Mouse (Mus musculus) hindbrain, embryonic 11.5 days (tissue): ENCODE data around the gene Ipmk. TPM values are rescaled to one million over a fixed set of nuclear protein-coding genes. Genes with fewer than 3 reads are reported as not detected.
A peak's percentile ranks its signal among the peaks of the same experiment; 100 is the strongest.

Experiments
- ATAC-seq: fragments of 200-750 bp; cut with Nextera tagmentation; 2 replicates; pipeline ENCODE4 v1.8.0; 2017; ENCODE audit warnings: mild to moderate bottlenecking, moderate TSS enrichment, moderate library complexity; ENCODE audit not compliant: low FRiP score
- DNase-seq: peaks from one replicate; pipeline ENCODE4 v3.0.0-alpha.2; 2015; ENCODE audit warnings: low spot score
- H3K27ac ChIP-seq: fragments of 300-500 bp; sonication (generic); 2 replicates; pipeline ENCODE4 v1.5.1; 2014; ENCODE audit warnings: mild to moderate bottlenecking, low read depth, low read length
- H3K27me3 ChIP-seq: fragments of 300-500 bp; sonication (generic); 2 replicates; pipeline ENCODE4 v1.6.1; 2014; ENCODE audit warnings: mild to moderate bottlenecking, low read length, moderate library complexity, mixed read lengths; ENCODE audit not compliant: control insufficient read depth, insufficient read depth
- H3K36me3 ChIP-seq: fragments of 300-500 bp; sonication (generic); 2 replicates; pipeline ENCODE4 v1.6.1; 2014; ENCODE audit warnings: mild to moderate bottlenecking, low read length, moderate library complexity, mixed read lengths; ENCODE audit not compliant: control insufficient read depth, insufficient read depth
- H3K4me1 ChIP-seq: fragments of 300-500 bp; sonication (generic); replicated peaks from 2 replicates; pipeline ENCODE4 v1.6.1; 2014; ENCODE audit warnings: low read length, mixed read lengths; ENCODE audit not compliant: control insufficient read depth, insufficient read depth
- H3K4me2 ChIP-seq: fragments of 300-500 bp; sonication (generic); replicated peaks from 2 replicates; pipeline ENCODE4 v1.6.1; 2014; ENCODE audit warnings: mild to moderate bottlenecking, low read depth, low read length
- H3K4me3 ChIP-seq: fragments of 300-500 bp; sonication (generic); 2 replicates; pipeline ENCODE4 v1.5.1; 2014; ENCODE audit warnings: low read depth, low read length
- H3K9ac ChIP-seq: fragments of 300-500 bp; sonication (generic); 2 replicates; pipeline ENCODE4 v1.6.1; 2014; ENCODE audit warnings: low read depth, low read length
- H3K9me3 ChIP-seq: fragments of 300-500 bp; sonication (generic); 2 replicates; pipeline ENCODE4 v1.6.1; 2016; ENCODE audit warnings: low read length; ENCODE audit not compliant: control insufficient read depth
- WGBS: fragments of 180-500 bp; shearing (Covaris S2); extraction: QIAGEN DNeasy Blood & Tissue Kit; methylation state at CpG from one replicate; pipeline ENCODE4 v1.1.7; 2014; 5-methylcytosine and 5-hydroxymethylcytosine counted together
- polyA plus RNA-seq: library from polyadenylated mRNA; unstranded; fragments of >200 nt; fragmentation: Nextera tagmentation; extraction: Ambion mirVana; gene quantifications from 2 replicates; pipeline ENCODE4 v1.2.1, GENCODE M21; 2014

Ipmk gene
- polyA plus RNA-seq, 1 experiment from 2014 or later, result 20.9 TPM

DNA sequence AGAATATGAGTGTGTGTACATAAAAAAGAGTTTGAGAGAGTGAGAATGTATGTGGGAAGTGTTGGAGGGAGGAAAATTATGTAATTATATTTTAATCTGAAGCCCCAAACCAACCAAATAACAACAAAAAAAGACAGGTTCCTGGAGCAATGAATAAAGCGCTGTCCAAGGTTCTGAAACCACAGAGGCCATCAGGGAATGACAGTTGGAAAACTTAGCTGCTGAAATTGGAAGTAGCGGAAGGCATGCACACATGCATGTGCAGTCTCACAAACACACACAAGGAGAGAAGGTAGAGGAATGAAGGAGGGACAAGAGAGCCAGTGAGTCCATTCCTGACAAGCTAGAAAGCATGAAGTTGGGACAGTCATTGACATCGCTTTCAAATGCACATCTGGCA lies 56.1 kb downstream of the Ipmk start:
- H3K9me3 ChIP-seq, result no peaks in the 10 kb centered on the region
- no peaks in the 10 kb centered on the region for H3K36me3 ChIP-seq
- no peak overlapping the region for H3K27ac ChIP-seq
- no peak overlapping the region for H3K4me2 ChIP-seq
- WGBS, result 66% methylated on average over 3 of the region's 3 CpGs
- H3K9ac ChIP-seq, result no peak overlapping the region
- DNase-seq (peak; percentile 34), ATAC-seq (no peak)
- no peaks in the 10 kb centered on the region for H3K4me1 ChIP-seq
- no peak overlapping the region for H3K4me3 ChIP-seq
- H3K27me3 ChIP-seq, result no peaks in the 10 kb centered on the region

DNA sequence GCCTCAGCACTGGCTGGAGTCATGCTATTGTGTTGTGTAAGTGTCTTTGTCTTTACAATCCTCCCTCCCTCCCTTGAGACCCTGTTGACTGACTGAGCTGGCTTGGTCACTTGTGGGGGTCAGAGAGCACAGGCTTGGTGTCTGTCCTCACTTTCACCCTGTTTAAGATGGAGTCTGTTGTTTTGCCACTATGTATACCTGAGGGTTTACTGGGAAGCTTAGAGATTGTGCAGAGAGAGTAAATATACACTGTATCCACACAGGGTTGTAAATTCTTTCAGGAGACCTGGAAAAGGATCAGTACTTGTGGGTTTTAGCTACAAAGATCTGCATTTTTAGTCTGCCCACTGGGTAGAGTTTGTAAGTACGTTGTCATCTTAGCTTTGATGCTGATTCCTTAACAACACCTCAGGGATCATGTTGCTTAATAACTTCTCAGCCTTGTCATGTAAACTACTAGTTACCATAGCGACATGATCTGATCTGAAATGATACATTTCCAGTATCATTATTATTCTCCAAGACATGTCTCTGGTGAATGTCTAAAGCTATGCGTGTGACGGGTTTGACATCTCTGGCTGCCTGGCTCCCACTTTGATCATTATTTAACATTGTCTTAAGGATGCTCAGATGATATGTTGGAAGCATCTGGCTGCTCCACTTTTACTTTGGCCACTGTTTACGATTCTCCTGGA lies 58.1 kb downstream of the Ipmk start:
- no peaks in the 10 kb centered on the region for H3K4me1 ChIP-seq
- no peak overlapping the region for H3K4me3 ChIP-seq
- no peak overlapping the region for H3K9ac ChIP-seq
- DNase-seq, result no peak
- 85% methylated on average over 5 of the region's 5 CpGs for WGBS
- no peaks in the 10 kb centered on the region for H3K9me3 ChIP-seq
- no peak overlapping the region for H3K27ac ChIP-seq
- ATAC-seq, result no peak
- H3K4me2 ChIP-seq, result no peak overlapping the region
- H3K27me3 ChIP-seq, result no peaks in the 10 kb centered on the region
- no peaks in the 10 kb centered on the region for H3K36me3 ChIP-seq

DNA sequence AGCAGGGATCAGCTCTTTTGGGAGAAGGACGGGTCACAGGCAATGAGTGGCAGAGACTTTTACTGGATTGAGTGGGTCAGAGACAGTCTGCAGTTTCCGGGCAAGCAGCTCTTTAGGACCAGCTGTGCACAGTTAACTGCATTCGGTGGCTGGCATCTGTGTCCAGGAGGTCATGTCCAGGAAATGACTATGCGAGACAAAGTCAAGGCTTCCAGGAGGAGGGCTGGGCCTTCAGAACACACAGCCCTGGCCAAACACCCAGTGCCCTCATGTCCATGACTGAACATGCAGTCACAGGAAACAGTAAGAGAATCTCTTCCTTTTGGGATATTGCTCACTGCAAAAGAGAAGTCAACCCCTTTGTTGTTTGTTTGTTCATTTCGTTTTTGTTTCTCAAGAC lies 62.4 kb downstream of the Ipmk start:
- ATAC-seq, result no peak
- Histone ChIP-seq H3K9ac (no peak overlapping the region), H3K4me3 (no peak overlapping the region), H3K4me2 (no peak overlapping the region), H3K27me3 (no peaks in the 10 kb centered on the region), H3K27ac (no peak overlapping the region), H3K36me3 (no peaks in the 10 kb centered on the region), H3K4me1 (no peaks in the 10 kb centered on the region), H3K9me3 (no peaks in the 10 kb centered on the region)
- 77% methylated on average over 5 of the region's 5 CpGs for WGBS
- no peak for DNase-seq

DNA sequence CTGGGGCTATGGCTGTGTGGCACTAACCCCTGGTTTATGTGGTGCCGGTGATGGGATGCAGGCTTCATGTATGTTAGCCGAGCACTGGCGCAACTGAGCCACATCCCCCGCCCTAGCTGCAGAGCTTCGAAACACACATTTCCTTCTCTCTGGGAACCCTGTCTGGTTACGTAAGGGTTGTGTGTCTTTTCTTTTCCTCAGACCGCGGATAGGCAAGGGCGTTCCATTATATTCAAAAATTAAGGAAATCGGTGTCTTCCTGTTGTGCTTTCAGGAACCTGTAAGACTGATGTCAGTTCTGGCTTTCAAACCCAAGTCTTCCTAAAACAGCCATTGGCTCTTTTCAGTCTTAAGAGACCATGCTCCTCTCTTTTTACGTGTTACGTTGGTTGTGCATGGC lies 65.8 kb downstream of the Ipmk start:
- no peak overlapping the region for H3K4me3 ChIP-seq
- DNase-seq (no peak), ATAC-seq (no peak)
- no peak overlapping the region for H3K27ac ChIP-seq
- WGBS, result 86% methylated on average over 12 of the region's 12 CpGs
- H3K4me2 ChIP-seq, result no peak overlapping the region
- no peaks in the 10 kb centered on the region for H3K27me3 ChIP-seq
- no peak overlapping the region for H3K9ac ChIP-seq
- no peaks in the 10 kb centered on the region for H3K36me3 ChIP-seq
- H3K9me3 ChIP-seq, result no peaks in the 10 kb centered on the region
- H3K4me1 ChIP-seq, result no peaks in the 10 kb centered on the region

DNA sequence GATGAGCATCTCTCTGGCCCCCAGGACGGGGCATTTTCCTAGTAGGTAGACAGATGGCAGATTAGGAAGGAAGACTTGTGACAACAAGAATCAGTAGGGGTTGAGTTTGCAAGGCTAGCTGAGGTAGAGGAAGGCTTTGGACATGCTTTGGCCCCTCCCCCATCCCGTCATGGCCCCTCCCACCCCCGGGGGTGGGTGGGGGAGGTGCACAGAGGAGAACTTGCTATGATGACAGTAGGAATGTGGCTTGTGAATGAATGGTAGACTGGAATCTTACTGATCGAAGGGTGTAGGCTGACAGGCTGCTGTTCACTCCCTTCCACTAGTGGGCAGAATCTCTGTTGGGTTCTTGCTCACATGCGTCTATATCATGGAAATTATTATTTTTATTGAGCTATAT lies 74.0 kb downstream of the Ipmk start:
- Histone ChIP-seq H3K4me1 (no peaks in the 10 kb centered on the region), H3K9me3 (no peaks in the 10 kb centered on the region), H3K36me3 (no peaks in the 10 kb centered on the region), H3K9ac (no peak overlapping the region), H3K27me3 (no peaks in the 10 kb centered on the region), H3K4me3 (no peak overlapping the region), H3K27ac (no peak overlapping the region), H3K4me2 (no peak overlapping the region)
- WGBS, result 64% methylated on average over 5 of the region's 5 CpGs
- DNase-seq (no peak), ATAC-seq (no peak)

DNA sequence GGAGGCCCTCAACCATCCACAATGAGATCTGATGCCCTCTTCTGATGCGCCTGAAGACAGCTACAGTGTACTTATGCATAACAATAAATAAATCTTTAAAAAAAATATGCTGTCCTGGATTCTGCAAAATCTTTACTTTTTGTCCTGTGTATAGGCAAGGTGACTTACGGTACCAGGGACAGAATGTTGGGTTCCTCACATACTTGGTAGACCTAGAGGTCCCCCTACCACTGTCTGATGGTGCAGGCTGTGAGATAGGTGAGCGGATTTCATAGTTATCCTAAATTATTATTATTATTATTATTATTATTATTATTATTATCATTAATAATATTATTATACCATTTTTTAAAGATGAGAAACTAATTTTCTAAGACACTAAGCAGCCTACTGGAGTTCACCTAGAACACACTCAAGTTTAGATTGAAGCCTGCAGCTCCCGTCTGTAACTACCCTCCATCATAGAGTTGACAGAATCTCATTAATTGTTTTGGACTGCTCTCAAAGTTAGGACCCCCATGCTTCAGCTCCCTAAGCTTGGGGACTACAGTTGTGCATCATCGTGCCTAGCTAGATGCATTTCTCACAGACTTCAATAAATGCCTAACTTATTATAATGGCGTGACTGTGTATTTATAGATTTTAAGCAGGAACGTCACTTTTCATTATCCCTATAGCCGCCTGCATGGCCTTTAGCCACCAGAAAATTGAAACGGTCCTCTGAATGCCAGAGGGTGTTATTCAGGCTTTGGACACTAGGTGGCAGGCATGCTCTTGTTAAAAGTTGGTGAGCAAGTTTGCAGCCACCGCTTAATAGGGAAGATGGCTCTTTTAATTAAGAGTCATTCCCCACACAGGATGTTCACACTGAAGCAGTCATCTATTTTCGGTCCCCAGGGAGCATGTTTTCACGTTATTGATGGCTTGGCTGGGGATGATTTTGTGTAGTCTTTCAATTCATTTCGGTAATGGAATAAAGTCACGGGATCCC lies 74.8 kb downstream of the Ipmk start:
- Histone ChIP-seq H3K27ac (no peak overlapping the region), H3K9me3 (no peaks in the 10 kb centered on the region), H3K9ac (no peak overlapping the region), H3K4me3 (no peak overlapping the region), H3K4me1 (no peaks in the 10 kb centered on the region), H3K27me3 (no peaks in the 10 kb centered on the region), H3K4me2 (no peak overlapping the region), H3K36me3 (no peaks in the 10 kb centered on the region)
- ATAC-seq (peak; percentile 56), DNase-seq (peak; percentile 88)
- 43% methylated on average over 14 of the region's 14 CpGs for WGBS

DNA sequence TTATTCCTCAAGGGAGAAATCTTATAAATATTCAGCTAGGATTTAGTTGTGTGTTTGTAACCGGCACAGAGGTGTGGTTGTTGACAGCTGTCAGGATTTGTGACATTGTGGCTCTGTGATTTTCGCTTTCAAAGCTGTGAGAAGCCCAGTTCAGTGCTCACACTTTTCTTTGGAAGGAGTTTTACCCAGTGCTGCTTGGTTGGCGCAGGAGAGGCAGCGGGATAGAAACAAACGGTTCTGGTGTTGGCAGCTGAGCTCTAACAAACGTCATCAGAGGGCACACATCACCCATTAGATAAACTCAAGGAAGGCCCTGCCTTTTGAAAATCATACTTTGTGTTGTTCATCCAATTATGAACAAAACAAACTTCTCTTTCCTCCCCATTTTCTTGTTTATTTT lies 79.2 kb downstream of the Ipmk start:
- Histone ChIP-seq H3K9ac (no peak overlapping the region), H3K27ac (no peak overlapping the region), H3K4me3 (no peak overlapping the region), H3K36me3 (no peaks in the 10 kb centered on the region), H3K4me1 (no peaks in the 10 kb centered on the region), H3K9me3 (no peaks in the 10 kb centered on the region), H3K27me3 (no peaks in the 10 kb centered on the region), H3K4me2 (no peak overlapping the region)
- ATAC-seq, result no peak
- WGBS, result 69% methylated on average over 6 of the region's 6 CpGs
- DNase-seq, result no peak

DNA sequence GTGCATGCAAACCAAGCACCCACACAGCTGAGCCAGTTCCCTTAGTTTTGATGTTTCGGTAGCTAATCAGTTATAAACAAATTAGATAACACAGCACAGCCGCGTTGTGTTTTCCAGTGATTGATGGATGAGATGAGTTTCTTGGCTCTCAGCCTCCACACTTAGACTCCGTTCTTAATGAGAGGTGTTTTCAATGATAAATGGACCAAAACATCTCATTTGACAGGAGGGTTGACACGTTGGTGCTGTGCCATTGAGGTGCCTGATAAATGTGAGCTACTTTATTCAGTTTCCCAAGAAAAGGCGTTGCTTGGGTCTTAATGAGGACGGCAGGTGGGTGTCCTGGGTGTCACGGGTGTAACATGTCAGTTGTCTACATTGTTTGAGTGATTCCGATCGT lies 79.8 kb downstream of the Ipmk start:
- no peak for DNase-seq
- 0 out of 2 replicates have a peak, but pooled peaks have one; percentile 13 for ATAC-seq

More for the DNA sequence above, 79.8 kb downstream of the Ipmk start:
- H3K36me3 ChIP-seq, result no peaks in the 10 kb centered on the region
- no peaks in the 10 kb centered on the region for H3K27me3 ChIP-seq
- no peak overlapping the region for H3K9ac ChIP-seq
- H3K9me3 ChIP-seq, result no peaks in the 10 kb centered on the region
- H3K4me3 ChIP-seq, result no peak overlapping the region
- WGBS, result 70% methylated on average over 10 of the region's 10 CpGs
- H3K4me2 ChIP-seq, result no peak overlapping the region
- H3K4me1 ChIP-seq, result no peaks in the 10 kb centered on the region
- no peak overlapping the region for H3K27ac ChIP-seq
